Mouse (Mus musculus): ENCODE results near the gene Ankrd27.

- TF ChIP-seq CTCF (IDR thresholded peaks at IDR 0.05; ENCODE audit: low read depth): peak; percentile 29; the same call in 1 of the 2 replicates
- TF ChIP-seq EP300 (optimal IDR thresholded peaks at IDR 0.05): no peak
Observed at GRCm38 (mm10) chr7:35626038-35626437, 40.0 kb downstream of the Ankrd27 start.
